11 mouse cellular contexts compared by ENCODE assay signal in the genomic region with DNA sequence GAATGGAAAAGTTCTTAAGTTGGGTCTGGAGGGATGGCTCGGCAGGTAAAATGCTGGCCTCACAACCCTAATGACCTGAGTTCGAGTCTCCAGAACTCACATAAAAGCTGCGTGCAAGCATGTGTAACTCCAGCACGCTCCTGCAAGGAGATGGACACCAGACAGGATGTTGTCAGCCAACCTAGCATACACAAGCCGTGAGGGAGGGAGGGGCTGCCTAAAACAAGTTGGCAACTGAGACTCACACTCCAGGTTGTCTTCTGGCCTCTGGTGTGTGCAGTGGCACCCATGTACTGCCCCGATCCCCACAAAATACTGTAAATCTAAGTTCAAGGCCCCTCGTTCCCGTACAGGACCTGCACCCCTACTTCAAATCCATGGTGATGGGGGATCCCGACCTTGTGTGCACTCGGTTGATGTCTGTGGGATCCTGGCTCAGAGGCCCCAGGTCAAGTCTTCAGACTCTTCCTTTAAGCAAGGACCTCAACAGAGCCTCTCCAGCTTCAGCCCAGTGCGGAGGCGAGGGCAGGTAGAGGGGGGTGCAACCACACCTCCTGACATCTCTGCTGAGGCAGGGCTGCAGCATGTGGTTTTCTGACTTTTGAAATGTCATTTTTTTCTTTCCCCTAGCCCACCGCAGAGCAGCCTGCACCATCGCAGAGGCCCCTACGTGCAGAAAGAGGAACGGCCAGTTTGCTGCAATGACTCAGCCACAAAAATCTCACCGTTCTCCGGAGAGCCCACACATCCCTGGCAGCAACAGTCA. TPM values are rescaled to one million over a fixed set of nuclear protein-coding genes. Genes with fewer than 3 reads are reported as not detected.
A peak's percentile ranks its signal among the peaks of the same experiment; 100 is the strongest.
DNase-seq lines count a peak whose midpoint lies in the region; ATAC-seq and TF ChIP-seq lines count a peak whose summit lies in the region.
"Had no signal": no experiment of that assay in that cellular context is flagged by ENCODE, and none has a peak within 500 bp of the region (broad histone marks: within the 10 kb centered on the region; RNA-seq: fewer than 3 reads in every experiment).

No protein-coding gene starts in this region.

- no peak for TF ChIP-seq POLR2A in MEL (IDR thresholded peaks at IDR 0.05; ENCODE audit: control insufficient read depth in 1 of 2, insufficient read depth in 1 of 2, low read depth in 1 of 2, low read length in 2 of 2, poor library complexity in 1 of 2)

- ATAC-seq in heart, postnatal 0 days (ENCODE audit: insufficient read depth, low read depth): no peak
- no peak for ATAC-seq in limb, embryonic 15.5 days (ENCODE audit: insufficient number of reproducible peaks, low FRiP score, low TSS enrichment, low read depth)
- ATAC-seq in forebrain, embryonic 11.5 days (replicated peaks; ENCODE audit: low FRiP score): no peak

- no peaks in the 10 kb centered on the region for H3K27me3 ChIP-seq in heart, postnatal 0 days (ENCODE audit: control insufficient read depth, insufficient read depth, low read length)
- H3K27me3 ChIP-seq in MEL (ENCODE audit: control insufficient read depth in 1 of 2, insufficient read depth in 2 of 2, low read length in 2 of 2): no peaks in the 10 kb centered on the region
- no peaks in the 10 kb centered on the region for H3K27me3 ChIP-seq in limb, embryonic 15.5 days
- no peaks in the 10 kb centered on the region for H3K27me3 ChIP-seq in forebrain, embryonic 11.5 days (ENCODE audit: control insufficient read depth, insufficient read depth, low read length)

- H3K9me3 ChIP-seq in heart, postnatal 0 days (replicated peaks; ENCODE audit: control insufficient read depth, low read length): no peaks in the 10 kb centered on the region
- H3K9me3 ChIP-seq in MEL (replicated peaks; ENCODE audit: insufficient read depth, low read length): no peaks in the 10 kb centered on the region
- no peaks in the 10 kb centered on the region for H3K9me3 ChIP-seq in limb, embryonic 15.5 days
- H3K9me3 ChIP-seq in forebrain, embryonic 11.5 days (ENCODE audit: control insufficient read depth, low read length): no peaks in the 10 kb centered on the region

- H3K79me2 ChIP-seq in MEL (ENCODE audit: control insufficient read depth, insufficient read depth, low read length, poor library complexity): no peaks in the 10 kb centered on the region

- H3K36me3 ChIP-seq in heart, postnatal 0 days (replicated peaks; ENCODE audit: control insufficient read depth, insufficient read depth, low read length): no peaks in the 10 kb centered on the region; the same call in 1 of the 2 replicates
- peaks cover 0 to 37% of the 10 kb centered on the region in 2 experiments; a peak in 2 of 4 replicates for H3K36me3 ChIP-seq in MEL (ENCODE audit: control insufficient read depth in 1 of 2, insufficient read depth in 2 of 2, low read length in 2 of 2)
- 0 out of 2 replicates have a peak, but pooled peaks cover 8% of the 10 kb centered on the region for H3K36me3 ChIP-seq in limb, embryonic 15.5 days
- H3K36me3 ChIP-seq in forebrain, embryonic 11.5 days (ENCODE audit: control insufficient read depth, insufficient read depth, low read length): no peaks in the 10 kb centered on the region
- H3K36me3 ChIP-seq: G1E had no signal

- WGBS in heart, postnatal 0 days: 81% methylated on average over 18 of the region's 18 CpGs
- 85% methylated on average over 18 of the region's 18 CpGs for WGBS in limb, embryonic 15.5 days
- WGBS in forebrain, embryonic 11.5 days: 93% methylated on average over 18 of the region's 18 CpGs

- no peak for TF ChIP-seq RAD21 in MEL (IDR thresholded peaks at IDR 0.05; ENCODE audit: low read depth, low read length)

- H3K27ac ChIP-seq in heart, postnatal 0 days (ENCODE audit: low read depth): peak overlapping the region; percentile 27; the same call in 1 of the 2 replicates
- peak overlapping the region; percentile 67 for H3K27ac ChIP-seq in MEL (ENCODE audit: control insufficient read depth, low read depth, low read length)
- peak overlapping the region; percentile 63; the same call in 1 of the 2 replicates for H3K27ac ChIP-seq in limb, embryonic 15.5 days
- no peak overlapping the region for H3K27ac ChIP-seq in forebrain, embryonic 11.5 days (ENCODE audit: low read depth, low read length)

- DNase-seq in heart, postnatal 0 days (ENCODE audit: low spot score): no peak
- no peak for DNase-seq in heart, postnatal 14 days
- DNase-seq in MEL (ENCODE audit: low read depth, low spot score): peak; percentile 81
- DNase-seq in spleen, postnatal 36 days (ENCODE audit: low spot score in 2 of 2): peak; percentile 62 to 70
- DNase-seq in right cerebral cortex, postnatal 4 days: no peak
- no peak for DNase-seq in forebrain, embryonic 11.5 days (ENCODE audit: low spot score)
- DNase-seq in adrenal gland, postnatal 10 days: no peak

- intact Hi-C loops in heart, postnatal 14 days (cut with DNase I): no loop called here

- no peak for TF ChIP-seq CTCF in heart, postnatal 0 days (IDR thresholded peaks at IDR 0.05; ENCODE audit: low read depth)
- no peak for TF ChIP-seq CTCF in MEL (IDR thresholded peaks at IDR 0.05 in 2 of 3, conservative IDR thresholded peaks at IDR 0.05 in 1 of 3; ENCODE audit: control insufficient read depth in 1 of 3, insufficient read depth in 1 of 3, low read depth in 2 of 3, low read length in 3 of 3, poor library complexity in 1 of 3, severe bottlenecking in 1 of 3)

- peak overlapping the region; percentile 63; the same call in 1 of the 2 replicates for H3K4me2 ChIP-seq in heart, postnatal 0 days (ENCODE audit: low read depth, low read length)
- no peak overlapping the region for H3K4me2 ChIP-seq in limb, embryonic 15.5 days
- no peak overlapping the region for H3K4me2 ChIP-seq in forebrain, embryonic 11.5 days (ENCODE audit: low read depth, low read length, severe bottlenecking)

- TF ChIP-seq EP300 in heart, postnatal 0 days (IDR thresholded peaks at IDR 0.05; ENCODE audit: low read depth): no peak
- TF ChIP-seq EP300 in MEL (IDR thresholded peaks at IDR 0.05; ENCODE audit: low read depth in 1 of 2, low read length in 2 of 2): peak; percentile 33 to 53; a peak in 3 of 4 replicates

- H3K4me3 ChIP-seq in heart, postnatal 0 days (ENCODE audit: low read depth, low read length): no peak overlapping the region
- 0 out of 4 replicates have a peak overlapping the region, but pooled peaks of 1 of the 2 experiments have one; percentile 4 for H3K4me3 ChIP-seq in MEL (ENCODE audit: control insufficient read depth in 1 of 2, insufficient read depth in 1 of 2, low read depth in 2 of 2, low read length in 2 of 2)
- H3K4me3 ChIP-seq in limb, embryonic 15.5 days: no peak overlapping the region
- no peak overlapping the region for H3K4me3 ChIP-seq in forebrain, embryonic 11.5 days (ENCODE audit: low read depth, low read length)

- H3K4me1 ChIP-seq in heart, postnatal 0 days (ENCODE audit: control insufficient read depth, insufficient read depth): peaks cover 24% of the 10 kb centered on the region; the same call in 1 of the 2 replicates
- H3K4me1 ChIP-seq in MEL (ENCODE audit: control insufficient read depth in 1 of 2, insufficient read depth in 2 of 2, low read length in 2 of 2): peaks cover 5 to 62% of the 10 kb centered on the region in 2 experiments; a peak in 3 of 4 replicates
- peaks cover 70% of the 10 kb centered on the region for H3K4me1 ChIP-seq in limb, embryonic 15.5 days
- peaks cover 9% of the 10 kb centered on the region; the same call in 1 of the 2 replicates for H3K4me1 ChIP-seq in forebrain, embryonic 11.5 days (replicated peaks; ENCODE audit: control insufficient read depth, insufficient read depth, low read length)

- H3K9ac ChIP-seq in heart, postnatal 0 days (replicated peaks; ENCODE audit: low read depth, low read length): no peak overlapping the region
- H3K9ac ChIP-seq in MEL (ENCODE audit: control insufficient read depth, low read depth, low read length, poor library complexity, severe bottlenecking): no peak overlapping the region; the same call in 1 of the 2 replicates
- H3K9ac ChIP-seq in limb, embryonic 15.5 days: no peak overlapping the region
- H3K9ac ChIP-seq in forebrain, embryonic 11.5 days (ENCODE audit: low read length): no peak overlapping the region

RNA-seq across cellular contexts. Expression of a gene that starts 2.4 kb away (rescaled TPM):
- total RNA-seq in heart, postnatal 0 days (2014; rRNA removed; ENCODE audit: low replicate concordance): 4.1 and 5.5 TPM in 2 replicates
- polyA plus RNA-seq in heart, postnatal 0 days (2015; fragmentation: Nextera tagmentation; extraction: Ambion mirVana): 1.3 and 1.4 TPM in 2 replicates
- 1 to 10 TPM; 4.3 to 6.2 TPM for total RNA-seq in heart, postnatal 14 days (2021)
- total RNA-seq in MEL (2012; rRNA removed): 3.9 and 6.2 TPM in 2 replicates
- polyA plus RNA-seq in MEL (2012; ENCODE audit: insufficient read depth in 1 of 2, insufficient read length in 2 of 2, low read depth in 1 of 2, low replicate concordance in 2 of 2, missing spikeins in 1 of 2): 10 to 100 TPM in 1 of 2 experiments, not detected in 1; 14.1 TPM
- polyA plus RNA-seq in limb, embryonic 15.5 days (2015; fragmentation: Nextera tagmentation; extraction: Ambion mirVana): 5.6 and 6.0 TPM in 2 replicates
- polyA plus RNA-seq in forebrain, embryonic 11.5 days (2014; fragmentation: Nextera tagmentation; extraction: Ambion mirVana): 18.8 and 21.0 TPM in 2 replicates
- total RNA-seq in adrenal gland, postnatal 10 days (2021): 1 to 10 TPM; 7.4 to 7.7 TPM

RNA-seq across cellular contexts. Expression of a gene that starts 38.5 kb away (rescaled TPM):
- not detected in 2 replicates for total RNA-seq in heart, postnatal 0 days (2014; rRNA removed; ENCODE audit: low replicate concordance)
- polyA plus RNA-seq in heart, postnatal 0 days (2015; fragmentation: Nextera tagmentation; extraction: Ambion mirVana): not detected in 2 replicates
- total RNA-seq in heart, postnatal 14 days (2021): under 1 TPM in 1 of 2 experiments, not detected in 1; 0.29 TPM
- total RNA-seq in MEL (2012; rRNA removed): not detected in 2 replicates
- polyA plus RNA-seq in MEL (2012; ENCODE audit: insufficient read depth in 1 of 2, insufficient read length in 2 of 2, low read depth in 1 of 2, low replicate concordance in 2 of 2, missing spikeins in 1 of 2): not detected
- 0.25 and 0.35 TPM in 2 replicates for polyA plus RNA-seq in limb, embryonic 15.5 days (2015; fragmentation: Nextera tagmentation; extraction: Ambion mirVana)
- polyA plus RNA-seq in forebrain, embryonic 11.5 days (2014; fragmentation: Nextera tagmentation; extraction: Ambion mirVana): not detected in 2 replicates
- under 1 TPM in 1 of 2 experiments, not detected in 1; 0.84 TPM for total RNA-seq in adrenal gland, postnatal 10 days (2021)
- total RNA-seq: G1E had no signal
- polyA plus RNA-seq: brain, embryonic 14.5 days; embryonic facial prominence, embryonic 11.5 days; G1E had no signal

RNA-seq across cellular contexts. Expression of a gene that starts 44.8 kb away (rescaled TPM):
- total RNA-seq in heart, postnatal 0 days (2014; rRNA removed; ENCODE audit: low replicate concordance): not detected in 2 replicates
- not detected in 2 replicates for polyA plus RNA-seq in heart, postnatal 0 days (2015; fragmentation: Nextera tagmentation; extraction: Ambion mirVana)
- 1 to 10 TPM in 1 of 2 experiments, under 1 TPM in 1; 0.49 to 1.4 TPM for total RNA-seq in heart, postnatal 14 days (2021)
- total RNA-seq in MEL (2012; rRNA removed): not detected in 2 replicates
- not detected for polyA plus RNA-seq in MEL (2012; ENCODE audit: insufficient read depth in 1 of 2, insufficient read length in 2 of 2, low read depth in 1 of 2, low replicate concordance in 2 of 2, missing spikeins in 1 of 2)
- not detected in 2 replicates for polyA plus RNA-seq in limb, embryonic 15.5 days (2015; fragmentation: Nextera tagmentation; extraction: Ambion mirVana)
- not detected in 2 replicates for polyA plus RNA-seq in forebrain, embryonic 11.5 days (2014; fragmentation: Nextera tagmentation; extraction: Ambion mirVana)
- total RNA-seq in adrenal gland, postnatal 10 days (2021): 1 to 10 TPM; 1.5 to 2.2 TPM
- total RNA-seq: G1E had no signal
- polyA plus RNA-seq: brain, embryonic 14.5 days; embryonic facial prominence, embryonic 11.5 days; G1E had no signal

RNA-seq across cellular contexts. Expression of a gene that starts 56.4 kb away (rescaled TPM):
- total RNA-seq in heart, postnatal 0 days (2014; rRNA removed; ENCODE audit: low replicate concordance): not detected in 2 replicates
- not detected in 2 replicates for polyA plus RNA-seq in heart, postnatal 0 days (2015; fragmentation: Nextera tagmentation; extraction: Ambion mirVana)
- total RNA-seq in heart, postnatal 14 days (2021): under 1 TPM; 0.50 to 0.78 TPM
- total RNA-seq in MEL (2012; rRNA removed): not detected in 2 replicates
- not detected for polyA plus RNA-seq in MEL (2012; ENCODE audit: insufficient read depth in 1 of 2, insufficient read length in 2 of 2, low read depth in 1 of 2, low replicate concordance in 2 of 2, missing spikeins in 1 of 2)
- 57.2 and 75.5 TPM in 2 replicates for polyA plus RNA-seq in limb, embryonic 15.5 days (2015; fragmentation: Nextera tagmentation; extraction: Ambion mirVana)
- not detected in 2 replicates for polyA plus RNA-seq in forebrain, embryonic 11.5 days (2014; fragmentation: Nextera tagmentation; extraction: Ambion mirVana)
- total RNA-seq in adrenal gland, postnatal 10 days (2021): 10 to 100 TPM in 1 of 2 experiments, 1 to 10 TPM in 1; 3.2 to 11.8 TPM
- total RNA-seq: G1E had no signal
- polyA plus RNA-seq: brain, embryonic 14.5 days; embryonic facial prominence, embryonic 11.5 days; G1E had no signal

Comparison
In these comparisons a context has a peak if more than half of its experiments do, and no peak if none do; other contexts are left out.
1. DNase-seq: peak in MEL (single experiment) and spleen, postnatal 36 days (2 of 2); none in heart, postnatal 0 days (single experiment), heart, postnatal 14 days (0 of 2), right cerebral cortex, postnatal 4 days (single experiment), forebrain, embryonic 11.5 days (single experiment) and adrenal gland, postnatal 10 days (single experiment).